Comparison of ENCODE assay signal across 16 mouse cellular contexts in genomic region chr12:16866460-16866859, GRCm38 (mm10). TPM values are rescaled to one million over a fixed set of nuclear protein-coding genes. Genes with fewer than 3 reads are reported as not detected.
DNase-seq lines count a peak whose midpoint lies in the region; ATAC-seq and TF ChIP-seq lines count a peak whose summit lies in the region.
"Had no signal": no experiment of that assay in that cellular context is flagged by ENCODE, and none has a peak within 500 bp of the region (broad histone marks: within the 10 kb centered on the region; RNA-seq: fewer than 3 reads in every experiment).

No protein-coding gene starts in this region.

- WGBS in heart, embryonic 14.5 days = 15% methylated on average over 3 of the region's 3 CpGs
- WGBS in liver, postnatal 0 days (ENCODE audit: insufficient replicate concordance) = 27% methylated on average over 3 of the region's 3 CpGs
- 7% methylated on average over 3 of the region's 3 CpGs for WGBS in stomach, embryonic 16.5 days

- no peak overlapping the region for H3K4me2 ChIP-seq in heart, embryonic 14.5 days (ENCODE audit: low read length)
- no peak overlapping the region for H3K4me2 ChIP-seq in liver, postnatal 0 days (ENCODE audit: low read depth, low read length)
- no peak overlapping the region for H3K4me2 ChIP-seq in stomach, embryonic 16.5 days (ENCODE audit: low read depth, low read length)
- H3K4me2 ChIP-seq: liver, embryonic 15.5 days; neural tube, embryonic 13.5 days had no signal

- peaks cover 32 to 44% of the 10 kb centered on the region in 2 experiments for H3K4me1 ChIP-seq in heart, embryonic 14.5 days (ENCODE audit: control insufficient read depth in 2 of 2, insufficient read depth in 2 of 2, low read length in 2 of 2)
- H3K4me1 ChIP-seq in liver, postnatal 0 days (ENCODE audit: insufficient read depth) = peaks cover 33% of the 10 kb centered on the region
- peaks cover 32% of the 10 kb centered on the region for H3K4me1 ChIP-seq in stomach, embryonic 16.5 days (ENCODE audit: control insufficient read depth, insufficient read depth, low read length)

- no peak for TF ChIP-seq CTCF in liver, postnatal 0 days (IDR thresholded peaks at IDR 0.05; ENCODE audit: low read depth)

- H3K4me3 ChIP-seq in heart, embryonic 14.5 days (ENCODE audit: control insufficient read depth in 1 of 2, insufficient read depth in 1 of 2, low read depth in 1 of 2, low read length in 2 of 2) = no peak overlapping the region
- no peak overlapping the region for H3K4me3 ChIP-seq in liver, postnatal 0 days (ENCODE audit: low read depth, low read length)
- H3K4me3 ChIP-seq in stomach, embryonic 16.5 days (replicated peaks; ENCODE audit: low read length) = no peak overlapping the region
- H3K4me3 ChIP-seq: erythroblast, embryonic 14.5 days; liver, embryonic 15.5 days; neural tube, embryonic 13.5 days had no signal

- ATAC-seq in heart, embryonic 14.5 days (ENCODE audit: insufficient number of reproducible peaks, insufficient read depth, low FRiP score, low read depth) = no peak
- no peak for ATAC-seq in liver, postnatal 0 days
- ATAC-seq in stomach, embryonic 16.5 days (ENCODE audit: insufficient read depth, low FRiP score) = no peak
- ATAC-seq: hindbrain, embryonic 16.5 days had no signal

- no peaks in the 10 kb centered on the region for H3K9me3 ChIP-seq in heart, embryonic 14.5 days (ENCODE audit: control insufficient read depth, low read length)
- H3K9me3 ChIP-seq in liver, postnatal 0 days (ENCODE audit: low read length) = no peaks in the 10 kb centered on the region
- peaks cover 4% of the 10 kb centered on the region; the same call in 1 of the 2 replicates for H3K9me3 ChIP-seq in stomach, embryonic 16.5 days (replicated peaks; ENCODE audit: control insufficient read depth, low read length)
- H3K9me3 ChIP-seq: G1E; liver, embryonic 15.5 days; neural tube, embryonic 13.5 days had no signal

- H3K27me3 ChIP-seq in heart, embryonic 14.5 days (ENCODE audit: control insufficient read depth, insufficient read depth, low read length) = no peaks in the 10 kb centered on the region
- no peaks in the 10 kb centered on the region for H3K27me3 ChIP-seq in liver, postnatal 0 days (ENCODE audit: insufficient read depth, low read length)
- H3K27me3 ChIP-seq in stomach, embryonic 16.5 days (ENCODE audit: control insufficient read depth, insufficient read depth, low read length) = no peaks in the 10 kb centered on the region
- H3K27me3 ChIP-seq: liver, embryonic 15.5 days; neural tube, embryonic 13.5 days had no signal

- H3K27ac ChIP-seq in heart, embryonic 14.5 days (replicated peaks in 1 of 2; ENCODE audit: control insufficient read depth in 1 of 2, insufficient read depth in 1 of 2, low read depth in 2 of 2, low read length in 2 of 2) = peak overlapping the region; percentile 70 to 74
- H3K27ac ChIP-seq in liver, postnatal 0 days (ENCODE audit: low read depth) = 0 out of 2 replicates have a peak overlapping the region, but pooled peaks have one; percentile 24
- H3K27ac ChIP-seq in stomach, embryonic 16.5 days (ENCODE audit: low read length) = peak overlapping the region; percentile 15; the same call in 1 of the 2 replicates
- H3K27ac ChIP-seq: liver, embryonic 15.5 days; neural tube, embryonic 13.5 days had no signal

- intact Hi-C loops in heart, postnatal 14 days (cut with DNase I) = no loop called here

- H3K36me3 ChIP-seq in heart, embryonic 14.5 days (ENCODE audit: control insufficient read depth, insufficient read depth, low read length) = no peaks in the 10 kb centered on the region
- no peaks in the 10 kb centered on the region for H3K36me3 ChIP-seq in liver, postnatal 0 days (replicated peaks; ENCODE audit: insufficient read depth, low read length)
- H3K36me3 ChIP-seq in stomach, embryonic 16.5 days (ENCODE audit: control insufficient read depth, insufficient read depth, low read length) = no peaks in the 10 kb centered on the region
- H3K36me3 ChIP-seq: G1E; liver, embryonic 15.5 days; neural tube, embryonic 13.5 days had no signal

- no peak overlapping the region for H3K9ac ChIP-seq in heart, embryonic 14.5 days (ENCODE audit: low read length)
- H3K9ac ChIP-seq in liver, postnatal 0 days (replicated peaks) = no peak overlapping the region
- H3K9ac ChIP-seq in stomach, embryonic 16.5 days (ENCODE audit: low read length) = no peak overlapping the region
- H3K9ac ChIP-seq: liver, embryonic 15.5 days; neural tube, embryonic 13.5 days had no signal

- no peak for DNase-seq in heart, postnatal 14 days
- no peak for DNase-seq in liver, postnatal 0 days
- DNase-seq in liver = no peak
- DNase-seq in embryo, embryonic 11 days = peak; percentile 44
- DNase-seq in spleen, postnatal 14 days (ENCODE audit: low spot score in 2 of 2) = no peak
- DNase-seq: cerebellum, adult 11 months; kidney, adult 9 months; left cerebral cortex, postnatal 4 days; thymus, postnatal 36 days had no signal

- no peak for TF ChIP-seq EP300 in liver, postnatal 0 days (IDR thresholded peaks at IDR 0.05; ENCODE audit: low read depth)

RNA-seq across cellular contexts. Expression of gene Rock2, which starts 28.2 kb away (rescaled TPM):
- polyA plus RNA-seq in heart, embryonic 14.5 days (2014; fragmentation: Nextera tagmentation; extraction: Ambion mirVana) = 24.8 and 26.7 TPM in 2 replicates
- total RNA-seq in heart, postnatal 14 days (2021) = 10 to 100 TPM; 83.6 to 87.4 TPM
- polyA plus RNA-seq in liver, postnatal 0 days (2015; fragmentation: Nextera tagmentation; extraction: Ambion mirVana) = 5.3 TPM in 2 replicates
- polyA plus RNA-seq in stomach, embryonic 16.5 days (2015; fragmentation: Nextera tagmentation; extraction: Ambion mirVana) = 14.3 and 16.5 TPM in 2 replicates

RNA-seq across cellular contexts. Expression of gene E2f6, which starts 55.7 kb away (rescaled TPM):
- 51.3 and 57.3 TPM in 2 replicates for polyA plus RNA-seq in heart, embryonic 14.5 days (2014; fragmentation: Nextera tagmentation; extraction: Ambion mirVana)
- 10 to 100 TPM; 57.2 to 60.7 TPM for total RNA-seq in heart, postnatal 14 days (2021)
- polyA plus RNA-seq in liver, postnatal 0 days (2015; fragmentation: Nextera tagmentation; extraction: Ambion mirVana) = 9.0 and 9.2 TPM in 2 replicates
- 26.5 and 27.9 TPM in 2 replicates for polyA plus RNA-seq in stomach, embryonic 16.5 days (2015; fragmentation: Nextera tagmentation; extraction: Ambion mirVana)

Comparison
In these comparisons a context has a peak if more than half of its experiments do, and no peak if none do; other contexts are left out.
1. H3K27ac ChIP-seq: peak in every context shown above with its lines; median percentile 72 in heart, embryonic 14.5 days; 24 in liver, postnatal 0 days; 15 in stomach, embryonic 16.5 days.